Mouse (Mus musculus) neural tube, embryonic 11.5 days (tissue): Measurements from ENCODE around the gene Gpr27. TPM values are rescaled to one million over a fixed set of nuclear protein-coding genes. Genes with fewer than 3 reads are reported as not detected.

Source experiments
- polyA plus RNA-seq: library from polyadenylated mRNA; unstranded; fragments of >200 nt; fragmentation: Nextera tagmentation; extraction: Ambion mirVana; gene quantifications from 2 replicates; pipeline ENCODE4 v1.2.1, GENCODE M21; 2014

Gene Gpr27
- polyA plus RNA-seq, 1 experiment from 2014 or later, result 3.7 TPM

Other genes starting within 250 kb of the Gpr27 start
- 111 and 116 TPM in 2 replicates for gene Foxp1, start 170.0 kb upstream of the Gpr27 start, polyA plus RNA-seq
- 19.5 and 19.6 TPM in 2 replicates for gene Eif4e3, start 25.9 kb upstream of the Gpr27 start, polyA plus RNA-seq
- gene Gm20696, start 25.9 kb upstream of the Gpr27 start, polyA plus RNA-seq, result 2.5 and 4.7 TPM in 2 replicates
- gene Prok2, start 33.7 kb downstream of the Gpr27 start, polyA plus RNA-seq, result not detected in 2 replicates